Comparison of ENCODE assay signal across 10 mouse cellular contexts in the genomic region with DNA sequence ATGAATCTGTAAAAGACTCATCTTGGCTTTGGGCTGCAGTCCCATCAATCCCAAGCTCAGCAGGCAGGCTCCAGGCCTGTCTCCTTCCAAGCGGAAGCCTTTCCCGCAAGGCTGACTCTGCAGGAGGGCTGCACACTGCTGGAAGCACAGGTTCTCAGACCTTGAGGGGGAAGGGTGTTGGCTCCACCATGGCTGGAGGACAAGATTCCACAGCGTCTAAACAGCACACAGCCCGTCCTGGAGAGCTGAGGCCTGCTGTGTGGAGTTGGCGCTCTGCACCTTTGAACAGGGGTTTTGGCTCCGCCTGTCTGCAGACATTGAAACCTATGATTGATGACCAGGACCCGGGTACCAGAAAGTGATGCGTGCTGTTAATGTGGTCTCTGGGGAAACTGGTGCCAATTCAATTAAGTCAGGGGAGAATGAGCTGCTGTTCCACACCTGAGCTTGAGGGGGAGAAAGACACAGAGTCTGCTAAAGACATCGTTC.
DNase-seq lines count a peak whose midpoint lies in the region; ATAC-seq lines count a peak whose summit lies in the region.
"Had no signal": no experiment of that assay in that cellular context is flagged by ENCODE, and none has a peak within 500 bp of the region (broad histone marks: within the 10 kb centered on the region; RNA-seq: fewer than 3 reads in every experiment).

No protein-coding gene starts in this region.

- 0 out of 2 replicates have a peak, but pooled peaks cover 3% of the 10 kb centered on the region for H3K4me1 ChIP-seq in kidney, embryonic 14.5 days (ENCODE audit: control insufficient read depth, insufficient read depth, low read length)
- H3K4me1 ChIP-seq in hindbrain, embryonic 12.5 days, result peaks cover 21% of the 10 kb centered on the region
- peaks cover 5% of the 10 kb centered on the region; the same call in 1 of the 2 replicates for H3K4me1 ChIP-seq in neural tube, embryonic 11.5 days (ENCODE audit: control insufficient read depth, insufficient read depth, low read length)

- no peak overlapping the region for H3K27ac ChIP-seq in kidney, embryonic 14.5 days (ENCODE audit: low read depth, low read length)
- peak overlapping the region; percentile 74 for H3K27ac ChIP-seq in hindbrain, embryonic 12.5 days
- H3K27ac ChIP-seq in neural tube, embryonic 11.5 days (ENCODE audit: low read depth, low read length), result peak overlapping the region; percentile 67

- no peak for DNase-seq in kidney, adult 11 months
- peak; percentile 66 for DNase-seq in embryo, embryonic 10 days (ENCODE audit: low spot score)
- peak; percentile 62 for DNase-seq in neural tube, embryonic 11.5 days (ENCODE audit: low spot score)
- no peak for DNase-seq in natural killer cell, adult 2 months (ENCODE audit: low spot score in 2 of 2)
- no peak for DNase-seq in spleen, adult 12 weeks (ENCODE audit: low spot score)
- no peak for DNase-seq in Muller cell, postnatal 12 days (ENCODE audit: inconsistent ontology term)
- DNase-seq: cerebellum, adult 9-11 months; kidney, postnatal 36 days had no signal

- H3K4me2 ChIP-seq in kidney, embryonic 14.5 days (replicated peaks; ENCODE audit: low read depth, low read length), result no peak overlapping the region
- H3K4me2 ChIP-seq in hindbrain, embryonic 12.5 days (replicated peaks), result peak overlapping the region; percentile 28
- H3K4me2 ChIP-seq in neural tube, embryonic 11.5 days (ENCODE audit: low read depth), result 0 out of 2 replicates have a peak overlapping the region, but pooled peaks have one; percentile 19

- H3K9ac ChIP-seq in kidney, embryonic 14.5 days (ENCODE audit: low read depth, low read length), result no peak overlapping the region
- no peak overlapping the region for H3K9ac ChIP-seq in hindbrain, embryonic 12.5 days
- peak overlapping the region; percentile 32 for H3K9ac ChIP-seq in neural tube, embryonic 11.5 days (ENCODE audit: low read length)

- no peaks in the 10 kb centered on the region for H3K9me3 ChIP-seq in kidney, embryonic 14.5 days (ENCODE audit: control insufficient read depth, low read length)
- H3K9me3 ChIP-seq in hindbrain, embryonic 12.5 days (replicated peaks), result no peaks in the 10 kb centered on the region
- H3K9me3 ChIP-seq in neural tube, embryonic 11.5 days (ENCODE audit: control insufficient read depth, low read length), result no peaks in the 10 kb centered on the region

- ATAC-seq in kidney, embryonic 14.5 days (ENCODE audit: low FRiP score, low TSS enrichment), result peak; percentile 86
- ATAC-seq in hindbrain, embryonic 12.5 days (ENCODE audit: low FRiP score), result peak; percentile 84
- peak; percentile 72 for ATAC-seq in neural tube, embryonic 11.5 days (ENCODE audit: insufficient read depth, low FRiP score, low TSS enrichment)

- H3K4me3 ChIP-seq in kidney, embryonic 14.5 days (ENCODE audit: low read length), result no peak overlapping the region
- no peak overlapping the region for H3K4me3 ChIP-seq in hindbrain, embryonic 12.5 days
- no peak overlapping the region for H3K4me3 ChIP-seq in neural tube, embryonic 11.5 days (ENCODE audit: low read depth, low read length)

- WGBS in kidney, embryonic 14.5 days, result 9% methylated on average over 9 of the region's 9 CpGs
- WGBS in hindbrain, embryonic 12.5 days, result 6% methylated on average over 9 of the region's 9 CpGs
- WGBS in neural tube, embryonic 11.5 days, result 6% methylated on average over 9 of the region's 9 CpGs

- no peaks in the 10 kb centered on the region for H3K36me3 ChIP-seq in kidney, embryonic 14.5 days (ENCODE audit: control insufficient read depth, insufficient read depth, low read length)
- H3K36me3 ChIP-seq in hindbrain, embryonic 12.5 days, result no peaks in the 10 kb centered on the region
- no peaks in the 10 kb centered on the region for H3K36me3 ChIP-seq in neural tube, embryonic 11.5 days (ENCODE audit: control insufficient read depth, insufficient read depth, low read length)

- no peaks in the 10 kb centered on the region for H3K27me3 ChIP-seq in kidney, embryonic 14.5 days (ENCODE audit: control insufficient read depth, insufficient read depth, low read length)
- H3K27me3 ChIP-seq in hindbrain, embryonic 12.5 days, result no peaks in the 10 kb centered on the region
- no peaks in the 10 kb centered on the region for H3K27me3 ChIP-seq in neural tube, embryonic 11.5 days (ENCODE audit: control insufficient read depth, insufficient read depth, low read length)

Comparison
In these comparisons a context has a peak if more than half of its experiments do, and no peak if none do; other contexts are left out.
1. DNase-seq: peak in embryo, embryonic 10 days (single experiment) and neural tube, embryonic 11.5 days (single experiment); none in kidney, adult 11 months (single experiment), natural killer cell, adult 2 months (0 of 2), spleen, adult 12 weeks (single experiment) and Muller cell, postnatal 12 days (single experiment).
2. Peak in every context shown above with its lines, with median percentiles within 50 percentile points of each other: ATAC-seq.